Mouse (Mus musculus) layer of hippocampus, postnatal 25 days (tissue): ENCODE measurements around the gene Olfr1491. TPM values are rescaled to one million over a fixed set of nuclear protein-coding genes. Genes with fewer than 3 reads are reported as not detected.

ENCODE experiments used
- DNase-seq, 2 experiments: peaks; one replicate each; pipeline ENCODE4 v3.0.0; 2022; ENCODE audit warnings: mixed read lengths in 2 of 2, low spot score in 1 of 2; ENCODE audit errors: extremely low spot score in 1 of 2
- total RNA-seq, 2 experiments: library from RNA; stranded (reverse); gene quantifications; 2 replicates each; pipeline ENCODE4 v1.2.3; 2021

The Olfr1491 gene
- total RNA-seq = not detected

- DNase-seq = no peak
Measured at GRCm38 (mm10) chr19:13696968-13697367, at the start of gene Olfr1491. TSS of gene Olfr1491 (plus strand) at chr19:13697268.

- no peak for DNase-seq
Measured at GRCm38 (mm10) chr19:13650791-13651190, 46.3 kb upstream of the Olfr1491 start, which contains the start of gene Olfr1490. TSS of gene Olfr1490 (plus strand) at chr19:13651091.

GRCm38 (mm10) chr19:13722978-13723377 lies 25.9 kb downstream of the Olfr1491 start, which contains the start of gene Olfr1493-ps1:
TSS of gene Olfr1493-ps1 (plus strand) at chr19:13723278.
- no peak for DNase-seq

GRCm38 (mm10) chr19:13739428-13739827 lies 42.4 kb downstream of the Olfr1491 start, which contains the start of gene Olfr1494:
TSS of gene Olfr1494 (plus strand) at chr19:13739728.
- DNase-seq = no peak

- DNase-seq = no peak
Measured at GRCm38 (mm10) chr19:13749366-13749765, 52.3 kb downstream of the Olfr1491 start.

Other genes with a start within 250 kb of the Olfr1491 start
- not detected for gene Olfr1472, start 241.2 kb upstream of the Olfr1491 start, total RNA-seq
- gene Olfr1474, start 227.7 kb upstream of the Olfr1491 start, total RNA-seq = not detected
- gene Olfr1475, start 217.1 kb upstream of the Olfr1491 start, total RNA-seq = not detected
- gene Olfr1477, start 196.7 kb upstream of the Olfr1491 start, total RNA-seq = not detected
- gene Olfr1480, start 169.4 kb upstream of the Olfr1491 start, total RNA-seq = not detected
- not detected for gene Olfr1484, start 113.8 kb upstream of the Olfr1491 start, total RNA-seq
- not detected for gene Olfr1487, start 79.9 kb upstream of the Olfr1491 start, total RNA-seq
- gene Olfr1489, start 65.6 kb upstream of the Olfr1491 start, total RNA-seq = not detected
- gene Olfr1490, start 46.2 kb upstream of the Olfr1491 start, total RNA-seq = not detected
- not detected for gene Olfr1493-ps1, start 26.0 kb downstream of the Olfr1491 start, total RNA-seq
- gene Olfr1494, start 42.5 kb downstream of the Olfr1491 start, total RNA-seq = not detected
- not detected for gene Olfr1495, start 67.3 kb downstream of the Olfr1491 start, total RNA-seq
- not detected for gene Olfr1496, start 80.6 kb downstream of the Olfr1491 start, total RNA-seq
- gene Olfr1497, start 100.9 kb downstream of the Olfr1491 start, total RNA-seq = not detected
- not detected for gene Olfr1499, start 122.2 kb downstream of the Olfr1491 start, total RNA-seq
- not detected for gene Olfr1500, start 133.2 kb downstream of the Olfr1491 start, total RNA-seq
- gene Olfr1501, start 153.4 kb downstream of the Olfr1491 start, total RNA-seq = not detected
- gene Olfr1502, start 164.5 kb downstream of the Olfr1491 start, total RNA-seq = not detected
- gene Olfr1504, start 200.7 kb downstream of the Olfr1491 start, total RNA-seq = not detected
- gene Olfr1505, start 216.3 kb downstream of the Olfr1491 start, total RNA-seq = not detected